Mouse (Mus musculus): ENCODE results near the gene Ftsj3.
"Not testable (repeated sequence)": the region's sequence is repeated elsewhere in the genome, so short reads cannot be mapped to it uniquely, and the experiment has no call there.

The Ftsj3 gene

GRCm38 (mm10) chr11:106200756-106201155 lies 55.1 kb downstream of the Ftsj3 start:
- DNase-seq: no peak

- not testable (repeated sequence) for DNase-seq
Observed at GRCm38 (mm10) chr11:106199997-106200396, 55.9 kb downstream of the Ftsj3 start.
